Mouse (Mus musculus): ENCODE data around the gene Il34.
A peak's percentile ranks its signal among the peaks of the same experiment; 100 is the strongest.

Gene Il34

DNA sequence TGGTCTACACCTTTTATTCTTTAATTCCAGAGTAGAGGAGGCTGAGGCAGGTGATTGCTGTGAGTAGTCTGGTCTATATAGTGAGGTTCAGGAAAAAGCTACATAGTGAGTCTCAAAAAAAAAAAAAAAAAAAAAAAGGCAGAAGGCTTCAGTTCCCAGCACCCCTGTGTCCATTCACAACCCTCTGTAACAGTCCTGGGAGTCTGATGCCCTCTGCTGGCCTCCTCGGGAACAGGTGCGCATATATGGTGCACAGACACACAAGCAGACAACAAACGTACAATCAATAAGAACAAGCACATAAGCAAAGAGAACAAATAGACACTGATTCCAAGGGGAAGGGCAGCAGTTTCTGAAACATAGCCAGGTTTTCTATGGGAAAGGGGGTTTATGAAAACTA is 29.4 kb downstream of the Il34 start:
- DNase-seq (ENCODE audit: low spot score) = no peak

DNA sequence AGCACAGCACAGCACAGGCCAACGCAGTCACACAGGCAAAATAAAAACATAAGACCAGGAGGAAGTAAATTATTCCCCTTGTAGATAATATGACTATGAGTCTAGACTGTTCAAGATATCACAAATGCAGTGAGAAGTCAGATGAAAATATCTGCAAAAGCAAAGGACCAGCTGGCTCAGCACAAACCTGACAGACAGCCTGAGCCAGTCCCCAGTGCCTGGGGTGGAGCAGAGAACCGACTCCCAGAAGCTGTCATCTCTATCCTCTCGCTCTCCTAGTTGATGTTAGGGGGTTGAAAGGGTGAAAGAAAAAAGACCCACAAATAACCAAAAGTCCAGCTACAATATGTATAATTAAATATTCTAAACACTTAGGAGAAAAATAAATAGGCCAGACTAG is 30.0 kb downstream of the Il34 start:
- DNase-seq (ENCODE audit: low spot score) = no peak

DNA sequence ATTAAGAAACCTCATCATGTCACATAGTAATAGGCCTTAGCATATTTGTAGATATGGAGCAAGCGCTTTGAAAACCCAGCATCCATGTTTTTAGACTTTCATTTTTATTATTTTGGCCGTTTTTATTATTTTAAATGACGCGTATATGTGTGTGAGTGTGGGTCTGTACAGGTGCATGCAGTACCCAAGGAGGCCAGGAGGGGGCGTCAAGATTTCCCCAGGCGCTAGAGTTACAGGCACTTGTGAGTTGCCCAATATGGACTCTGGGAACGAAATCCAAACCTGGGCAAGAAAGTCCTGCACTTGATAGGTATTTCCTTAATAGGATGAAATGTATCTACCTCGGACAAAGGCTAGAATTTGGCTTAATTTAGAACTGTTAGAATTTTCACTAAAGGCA is 30.4 kb downstream of the Il34 start:
- no peak for DNase-seq (ENCODE audit: low spot score)

DNA sequence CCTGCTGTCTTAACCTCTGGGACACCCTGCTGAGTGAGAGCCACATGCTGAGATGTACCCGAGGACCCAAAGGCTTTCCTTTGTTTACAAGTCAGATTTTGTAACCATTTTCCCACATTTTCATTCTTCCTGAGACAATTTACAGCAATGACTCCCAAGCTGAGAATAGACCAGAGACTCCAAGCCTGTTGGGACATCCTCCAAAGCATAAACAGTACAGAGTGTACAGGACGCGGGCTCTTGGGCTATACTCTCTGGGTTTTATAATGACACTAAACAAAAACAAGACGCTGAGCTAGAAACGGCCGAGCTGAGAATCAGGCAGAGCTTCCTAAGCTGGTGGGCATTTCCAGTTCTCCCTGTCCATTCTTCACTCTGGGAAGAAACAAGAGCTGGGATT is 31.0 kb downstream of the Il34 start:
- no peak for DNase-seq (ENCODE audit: low spot score)

DNA sequence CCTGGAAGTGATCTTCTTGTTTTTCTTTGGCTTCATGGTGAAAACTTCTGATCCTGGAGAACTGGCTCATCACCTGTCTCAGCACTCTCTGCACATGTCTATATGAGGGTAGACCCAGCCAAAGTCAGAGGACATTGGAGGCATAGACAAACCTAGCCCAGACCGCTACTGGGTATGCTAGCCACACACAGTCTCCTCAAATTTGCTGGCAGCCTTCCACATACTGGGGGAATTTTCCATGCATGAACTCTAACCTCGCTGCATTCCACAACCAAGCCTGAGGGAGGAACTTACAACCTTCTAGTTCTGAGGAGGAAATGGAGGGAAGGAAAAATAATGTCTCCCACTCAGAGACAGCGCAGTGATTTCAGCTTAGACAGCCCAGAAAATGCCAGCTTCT is 31.7 kb downstream of the Il34 start:
- no peak for DNase-seq (ENCODE audit: low spot score)

DNA sequence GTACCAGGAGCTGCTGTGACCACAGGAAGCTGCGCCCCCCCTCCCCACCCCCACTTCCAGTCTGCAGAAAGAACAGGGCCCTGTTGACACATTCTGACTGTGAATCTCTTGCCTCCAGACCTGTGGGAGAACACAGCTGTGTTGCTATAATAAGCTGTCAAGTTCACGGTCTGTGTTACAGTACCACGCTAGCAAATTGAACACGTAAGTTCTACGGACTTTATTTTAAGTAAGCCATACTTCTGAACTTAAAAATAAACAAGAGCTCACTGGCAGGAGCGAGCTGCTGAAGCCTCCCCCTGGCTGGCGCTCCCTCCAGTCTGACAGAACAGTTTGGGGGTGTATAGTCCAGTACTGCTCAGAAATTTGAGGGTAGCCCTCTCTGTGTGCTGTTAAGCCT is 33.3 kb downstream of the Il34 start:
- no peak for DNase-seq (ENCODE audit: low spot score)

DNA sequence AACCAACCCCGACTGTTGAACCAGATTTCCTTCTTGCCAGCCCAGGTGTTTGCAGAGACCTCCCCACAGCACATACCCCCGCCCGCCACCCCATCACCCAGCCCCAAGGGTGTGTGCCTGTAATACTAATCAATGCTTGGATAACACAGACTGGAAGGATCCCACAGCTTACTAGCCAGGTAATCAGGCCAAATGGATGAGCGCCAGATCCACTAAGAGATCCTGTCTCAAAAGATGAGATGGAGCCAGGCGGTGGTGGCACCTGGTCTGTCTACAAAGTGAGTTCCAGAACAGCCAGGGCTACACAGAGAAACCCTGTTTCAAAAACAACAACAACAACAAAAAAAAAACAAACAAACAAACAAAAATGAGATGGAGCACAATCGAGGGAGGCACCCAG is 38.5 kb downstream of the Il34 start:
- no peak for DNase-seq (ENCODE audit: low spot score)

DNA sequence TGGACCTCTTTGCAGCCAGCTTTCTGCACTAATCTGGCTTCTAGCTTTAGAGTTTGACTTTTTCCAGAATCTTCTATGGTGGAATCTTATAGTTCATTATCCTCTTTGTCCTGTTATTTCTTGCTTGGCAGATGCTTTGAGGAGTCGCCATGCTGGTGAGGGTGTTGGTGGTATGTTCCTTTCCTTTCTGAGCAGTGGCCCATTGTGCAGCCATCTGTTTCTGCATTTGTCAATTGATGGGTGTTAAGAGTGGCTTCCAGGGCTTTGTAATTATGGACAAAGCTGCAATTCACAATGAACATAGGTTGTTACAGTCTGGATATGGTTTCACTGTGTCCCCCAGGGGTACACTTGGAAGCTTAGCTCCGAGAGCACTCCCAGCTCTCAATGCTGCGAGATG is 41.1 kb downstream of the Il34 start:
- peak; percentile 41 for DNase-seq (ENCODE audit: low spot score)

DNA sequence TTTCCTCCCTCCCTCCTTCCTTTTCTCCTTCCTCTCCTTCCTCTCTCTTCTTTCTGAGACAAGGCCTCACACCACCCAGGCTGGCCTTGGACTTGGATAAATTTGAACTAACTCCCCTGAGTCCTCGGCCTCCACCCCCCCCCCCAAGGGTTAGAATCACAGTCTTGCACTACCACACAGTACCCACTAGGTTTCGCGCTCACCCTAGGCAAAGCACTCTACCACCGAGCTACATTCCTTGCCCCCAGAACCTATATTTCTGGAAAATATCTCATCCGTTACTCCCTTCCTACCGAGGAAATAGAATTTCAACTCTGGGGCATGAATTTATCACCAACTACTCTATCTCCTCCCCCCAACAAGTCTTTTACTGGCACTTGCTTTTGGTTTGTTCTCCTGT is 43.7 kb downstream of the Il34 start:
- no peak for DNase-seq (ENCODE audit: low spot score)

DNA sequence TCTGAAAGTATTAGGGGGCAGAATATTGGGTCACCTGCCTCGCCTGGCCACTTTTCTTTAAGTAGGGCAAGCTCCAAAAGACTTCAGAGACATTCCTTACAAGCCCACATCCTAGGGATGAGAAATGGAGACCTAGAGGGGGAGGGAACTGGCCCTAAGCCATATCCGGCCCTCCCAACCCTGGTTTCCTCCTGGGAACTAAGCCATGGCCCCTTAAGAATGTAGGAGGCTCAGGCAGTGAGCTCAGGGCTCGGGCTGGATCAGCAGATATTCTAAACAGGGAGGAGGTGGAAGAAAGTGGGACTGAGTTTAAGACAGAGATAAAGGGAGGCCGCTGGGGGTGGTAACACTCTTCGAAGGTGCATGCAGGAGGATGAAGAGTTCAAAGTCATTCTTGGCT is 44.5 kb downstream of the Il34 start:
- no peak for DNase-seq (ENCODE audit: low spot score)

DNA sequence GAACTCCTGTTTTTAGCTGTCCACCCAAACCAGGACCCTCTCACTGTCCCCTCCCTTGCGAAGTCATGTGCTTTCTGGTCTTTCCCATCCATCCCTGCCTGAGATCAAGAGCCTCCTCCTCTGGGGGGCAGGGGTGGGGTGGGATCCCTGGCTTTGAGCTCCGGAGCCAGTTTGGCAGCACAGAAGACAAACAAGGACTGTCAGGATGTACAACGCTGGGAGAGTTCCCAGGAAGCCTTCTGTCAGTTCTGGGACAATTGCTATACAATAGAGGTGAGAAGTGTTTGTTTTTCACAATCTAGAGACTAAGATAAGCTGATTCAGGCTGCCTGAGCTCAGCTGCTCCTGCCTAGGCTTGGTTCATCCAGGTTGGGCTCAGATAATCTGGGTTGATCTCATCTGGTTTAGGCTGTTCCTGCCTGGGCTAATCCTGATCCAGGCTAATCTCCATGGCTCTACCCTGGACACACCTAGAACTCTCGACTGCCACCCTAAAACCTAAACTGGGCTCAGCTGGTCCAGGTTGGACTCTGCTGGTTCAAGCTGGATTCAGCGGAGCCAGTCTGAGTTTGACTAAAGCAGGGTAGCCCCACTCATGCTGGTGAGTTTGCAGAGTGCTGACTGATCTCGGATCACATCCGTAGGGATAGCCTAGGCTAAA is 45.3 kb downstream of the Il34 start:
- DNase-seq (ENCODE audit: low spot score) = no peak

DNA sequence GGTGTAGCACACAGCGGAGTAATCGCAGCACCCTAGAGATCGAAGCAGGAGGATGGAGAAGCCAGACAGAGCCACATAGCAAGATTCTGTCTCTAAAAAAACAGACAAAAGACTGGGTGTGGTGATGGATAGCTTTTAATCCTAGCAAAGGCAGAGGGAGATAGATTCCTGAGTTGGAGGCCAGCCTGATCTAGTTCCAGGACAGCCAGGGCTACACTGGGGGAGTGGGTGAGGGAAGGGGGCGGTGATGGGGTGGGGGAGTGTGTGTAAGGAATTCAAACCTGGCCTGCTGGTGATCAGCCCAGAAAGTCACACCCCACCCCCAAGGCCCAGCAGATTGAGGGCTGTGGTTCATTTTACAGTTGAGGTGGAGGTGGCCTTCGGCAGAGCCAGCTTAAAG is 49.5 kb downstream of the Il34 start:
- DNase-seq (ENCODE audit: low spot score) = no peak

DNA sequence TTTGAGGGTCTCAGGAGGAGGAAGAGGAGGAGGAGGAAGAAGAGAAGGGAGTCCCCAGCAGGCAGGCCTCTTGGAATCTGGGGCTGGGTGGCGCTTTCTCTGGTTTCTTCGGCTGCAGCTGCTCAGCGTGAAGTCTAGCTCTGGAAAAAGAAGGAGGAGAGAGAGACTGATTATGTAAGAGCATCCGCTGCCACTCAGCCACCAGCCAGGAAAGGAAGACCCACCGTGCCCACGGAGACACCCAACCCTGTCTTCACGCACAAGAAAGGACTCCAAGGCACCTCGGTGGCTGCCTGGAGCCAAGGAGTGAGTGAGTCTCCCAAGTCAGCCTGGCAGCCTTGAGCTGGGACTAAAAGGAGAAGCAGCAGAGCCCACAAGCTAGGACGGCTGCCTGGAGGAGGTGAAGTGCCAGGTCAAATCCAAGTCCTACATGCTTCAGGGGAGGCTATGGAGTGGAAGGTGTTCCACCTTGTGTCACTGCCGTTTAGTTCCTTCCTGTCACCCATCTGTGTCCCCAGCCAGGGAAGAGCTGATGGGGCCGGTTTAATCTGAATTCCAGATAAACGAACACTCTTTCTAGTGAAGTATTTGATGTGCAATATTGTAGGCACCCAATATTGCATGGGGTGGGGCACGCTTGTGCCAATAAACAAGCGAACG is 50.1 kb downstream of the Il34 start:
- peak; percentile 52 for DNase-seq (ENCODE audit: low spot score)

DNA sequence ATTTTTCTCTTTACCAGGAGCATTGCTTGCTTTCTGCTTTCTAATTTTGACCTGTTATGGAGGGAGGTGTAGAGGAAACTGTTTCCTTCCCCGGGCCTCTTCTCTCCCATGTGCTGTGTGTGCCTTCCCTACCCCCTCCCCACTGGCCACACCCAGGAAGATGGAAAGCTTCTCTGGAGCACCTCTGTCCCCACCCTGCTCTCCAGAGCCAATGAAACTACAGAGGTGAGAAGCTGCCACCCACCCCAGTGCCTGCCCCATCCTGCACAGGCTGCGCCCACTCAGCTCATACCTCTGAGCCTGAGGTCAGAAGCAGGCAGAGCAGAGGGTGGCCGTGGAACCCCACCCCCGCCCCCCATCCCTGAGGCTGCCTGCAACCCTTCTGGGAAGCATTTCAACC is 51.0 kb downstream of the Il34 start:
- DNase-seq (ENCODE audit: low spot score) = no peak

DNA sequence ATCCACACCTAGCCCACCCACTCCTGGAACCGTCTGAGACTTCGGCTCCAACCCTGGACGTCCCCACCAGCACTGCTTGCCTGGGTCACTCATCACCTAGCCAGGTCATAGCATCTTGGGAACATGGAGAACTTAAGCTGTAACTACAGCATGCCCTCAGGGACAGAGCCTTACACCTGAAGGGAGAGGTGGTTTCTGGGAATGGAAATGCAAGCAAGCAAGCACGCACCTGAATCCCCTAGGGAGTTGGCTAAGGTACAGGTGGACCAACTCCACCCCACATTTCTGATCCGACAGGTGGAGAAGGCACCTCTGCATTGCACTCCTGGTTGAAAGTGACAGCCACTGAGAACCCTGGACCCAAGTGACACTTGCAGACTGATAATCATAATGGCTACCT is 54.2 kb downstream of the Il34 start:
- no peak for DNase-seq (ENCODE audit: low spot score)

DNA sequence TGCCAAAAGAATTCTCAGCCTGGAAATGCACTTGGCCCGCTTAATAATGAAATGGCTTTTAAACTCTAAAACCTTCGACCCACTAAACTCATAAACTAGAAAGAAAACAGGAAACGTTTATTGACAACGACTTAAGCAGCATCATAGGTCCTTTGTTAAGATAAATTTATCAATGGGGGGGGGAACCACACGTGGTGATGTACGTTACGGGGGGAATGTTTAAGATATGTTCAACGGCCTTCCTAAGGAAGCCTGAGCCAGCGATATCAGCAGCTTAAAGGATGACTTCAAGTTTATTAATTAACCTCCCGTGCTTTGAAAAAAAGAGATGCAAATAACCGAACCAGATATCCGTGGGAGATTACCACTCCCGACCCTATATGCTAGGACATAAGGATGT is 55.5 kb downstream of the Il34 start:
- DNase-seq (ENCODE audit: low spot score) = no peak

DNA sequence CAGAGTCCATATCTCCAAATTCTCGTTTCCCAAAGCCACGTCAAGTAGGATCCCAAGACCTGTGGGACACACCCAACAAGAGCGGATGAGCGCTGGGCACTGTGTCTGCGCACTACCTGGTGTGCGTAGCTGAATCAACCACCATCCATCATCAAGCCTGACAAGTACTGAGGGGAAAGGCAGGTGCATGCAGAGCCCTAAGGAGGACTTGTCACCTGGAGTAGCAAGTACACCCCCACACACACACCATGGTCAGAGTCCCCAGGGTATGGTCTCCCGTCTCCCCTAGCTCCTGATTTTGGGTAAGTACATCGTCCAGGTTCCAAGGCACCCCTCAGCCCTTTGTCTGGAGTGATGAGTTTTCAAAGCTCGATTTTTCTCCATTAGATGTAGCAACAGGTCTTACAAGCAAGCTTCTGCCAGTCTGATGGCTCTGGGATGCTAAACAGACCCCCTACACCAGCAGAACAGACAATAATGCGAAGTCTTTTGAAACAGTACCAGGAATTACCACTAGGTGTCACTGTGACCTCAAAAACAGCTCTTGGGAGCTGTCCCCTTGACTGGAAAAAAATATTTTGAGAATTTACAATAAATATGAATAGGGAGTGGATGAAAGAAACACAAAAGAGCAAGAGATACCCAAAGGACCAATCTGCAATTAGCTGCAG is 56.1 kb downstream of the Il34 start:
- peak; percentile 70 for DNase-seq (ENCODE audit: low spot score)

DNA sequence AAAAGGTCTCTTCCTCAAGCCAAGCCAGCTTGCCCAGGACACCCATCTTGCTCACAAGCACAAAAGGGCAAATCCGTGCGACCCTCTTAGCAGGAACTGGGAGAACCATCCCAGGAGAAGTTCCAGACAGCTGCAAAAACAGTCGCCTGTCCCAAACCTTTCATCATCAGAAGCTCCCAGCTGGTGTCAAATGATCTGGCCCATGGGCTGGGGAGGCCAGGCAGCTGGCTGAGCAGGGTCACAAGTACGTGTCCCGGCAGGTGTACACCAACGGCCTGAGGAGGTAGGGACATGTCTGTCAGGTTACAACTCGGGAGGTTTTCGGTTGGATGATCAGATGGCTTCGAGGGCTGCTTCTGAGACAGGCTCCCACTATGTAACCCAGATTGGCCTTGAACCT is 59.1 kb downstream of the Il34 start:
- no peak for DNase-seq (ENCODE audit: low spot score)

DNA sequence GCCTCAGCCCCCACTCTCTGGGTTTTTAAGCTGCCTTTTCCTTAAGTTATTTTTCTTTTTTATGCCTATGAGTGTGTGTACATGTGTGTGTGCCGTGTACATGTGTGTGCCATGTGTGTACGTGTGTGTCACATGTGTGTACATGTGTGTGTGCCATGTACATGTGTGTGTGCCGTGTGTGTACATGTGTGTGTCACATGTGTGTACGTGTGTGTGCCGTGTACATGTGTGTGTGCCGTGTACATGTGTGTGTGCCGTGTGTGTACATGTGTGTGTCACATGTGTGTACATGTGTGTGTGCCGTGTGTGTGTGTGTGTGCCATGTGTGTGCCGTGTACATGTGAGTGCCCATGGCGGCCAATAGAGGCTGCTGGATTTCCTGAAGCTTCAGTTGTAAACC is 60.6 kb downstream of the Il34 start:
- no peak for DNase-seq (ENCODE audit: low spot score)

DNA sequence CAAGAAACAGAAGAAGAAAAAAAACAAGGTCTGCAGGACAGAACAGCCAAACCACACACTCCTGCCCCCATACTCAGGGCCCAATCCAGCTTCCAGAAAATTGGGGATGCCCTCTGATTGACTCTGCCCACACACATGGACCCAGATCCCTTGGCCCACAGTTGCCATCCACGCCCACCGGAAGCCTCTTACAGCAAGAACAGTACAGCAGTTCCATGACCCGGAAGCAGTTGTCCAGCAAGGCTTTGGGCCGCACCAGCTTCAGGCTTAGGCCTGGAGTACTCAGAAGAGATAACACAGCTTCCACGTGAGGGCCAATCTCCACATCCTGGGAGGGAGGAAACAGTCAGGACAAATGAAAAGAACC is 63.3 kb downstream of the Il34 start:
- DNase-seq (ENCODE audit: low spot score) = no peak

DNA sequence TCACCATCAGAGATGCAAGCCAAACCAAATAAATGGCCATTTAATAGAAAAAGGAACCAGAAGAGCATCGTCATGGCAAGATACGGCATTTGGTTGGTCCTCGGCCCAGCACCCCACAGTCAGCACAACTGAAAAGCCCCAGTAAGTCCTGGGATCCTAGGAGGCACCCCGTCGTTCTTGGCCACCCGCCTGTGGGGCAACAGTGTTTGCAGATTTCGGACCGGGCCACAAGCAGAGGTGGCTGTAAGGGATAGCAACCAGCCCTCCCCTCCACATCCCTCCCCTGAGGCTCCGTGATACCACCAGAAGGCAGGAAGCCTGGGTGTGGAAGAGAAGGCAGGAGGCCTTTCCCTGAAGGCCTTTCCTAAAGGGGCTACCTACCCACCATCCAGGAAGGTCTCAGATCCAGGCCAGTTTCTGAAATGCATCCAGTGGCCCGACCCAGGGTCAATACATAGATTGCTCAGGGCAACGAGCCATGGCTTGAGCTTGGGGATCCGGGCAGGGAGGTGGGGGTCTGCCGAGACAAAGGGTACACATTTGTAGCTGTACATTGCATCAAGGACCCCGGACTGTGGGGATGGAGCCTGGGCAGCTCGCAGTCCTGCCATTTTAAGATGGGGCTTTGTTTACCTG is 63.8 kb downstream of the Il34 start:
- no peak for DNase-seq (ENCODE audit: low spot score)

DNA sequence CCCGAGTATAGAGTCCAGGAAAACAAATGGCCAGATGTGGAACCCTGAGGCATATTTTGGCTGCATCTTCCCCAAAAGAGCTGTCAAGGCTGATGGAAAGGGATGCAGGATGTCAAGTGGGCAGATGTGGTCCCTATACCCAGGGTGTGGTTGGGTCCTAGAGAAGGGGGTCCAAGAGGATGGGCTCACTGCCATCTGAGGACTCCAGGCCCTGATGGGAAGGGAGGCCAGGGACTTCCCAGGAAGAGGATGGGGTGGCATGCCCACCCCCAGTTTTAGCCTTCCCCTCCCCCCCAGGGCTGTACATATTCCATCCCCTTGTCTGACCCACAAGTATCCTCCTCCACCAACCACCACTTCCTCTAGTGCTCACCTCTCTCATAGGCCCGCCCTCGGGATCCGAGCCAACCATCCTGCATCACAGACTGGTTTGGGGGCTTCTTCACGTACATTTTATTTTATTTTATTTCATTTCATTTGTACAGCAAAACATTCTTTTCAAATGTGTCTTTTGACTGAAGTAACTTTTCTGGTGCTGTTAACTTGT is 65.0 kb downstream of the Il34 start:
- DNase-seq (ENCODE audit: low spot score) = no peak

DNA sequence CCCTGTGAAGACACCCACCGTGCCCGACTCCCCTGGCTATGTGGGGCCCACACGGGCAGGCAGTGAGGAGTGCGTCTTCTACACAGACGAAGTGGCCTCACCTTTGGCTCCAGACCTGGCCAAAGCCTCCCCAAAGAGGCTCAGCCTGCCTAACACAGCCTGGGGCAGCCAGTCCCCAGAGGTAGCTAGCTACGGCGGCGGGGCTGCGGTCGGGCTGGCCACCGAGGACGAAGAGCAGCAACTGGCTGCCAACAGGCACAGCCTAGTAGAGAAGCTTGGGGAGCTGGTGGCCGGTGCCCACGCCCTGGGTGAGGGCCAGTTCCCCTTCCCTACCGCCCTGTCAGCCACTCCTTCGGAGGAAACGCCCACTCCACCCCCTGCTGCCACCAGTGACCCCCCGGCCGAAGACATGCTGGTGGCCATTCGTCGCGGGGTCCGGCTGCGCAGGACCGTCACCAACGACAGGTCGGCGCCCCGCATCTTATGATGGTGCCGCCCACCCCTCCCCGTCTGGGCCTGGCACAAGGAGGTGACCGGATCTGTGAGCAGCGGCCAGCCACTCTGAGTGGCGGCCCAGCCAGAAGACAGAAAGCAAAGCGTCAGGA is 67.0 kb downstream of the Il34 start:
- DNase-seq (ENCODE audit: low spot score) = no peak
